Mouse (Mus musculus): ENCODE results near the gene Flt3l. TPM values are rescaled to one million over a fixed set of nuclear protein-coding genes. Genes with fewer than 3 reads are reported as not detected.

Gene Flt3l
- polyA plus RNA-seq, 1 experiment from 2014 or later: 9.7 TPM

- Histone ChIP-seq H3K4me1 (replicated peaks; ENCODE audit: control insufficient read depth, insufficient read depth, low read length) (peaks cover 23% of the 10 kb centered on the region), H3K27me3 (replicated peaks; ENCODE audit: control insufficient read depth, insufficient read depth, low read length) (no peaks in the 10 kb centered on the region), H3K9me3 (ENCODE audit: control insufficient read depth, low read length) (no peaks in the 10 kb centered on the region), H3K9ac (ENCODE audit: low read depth, low read length) (peak within 1 kb of the TSS; percentile 66), H3K36me3 (ENCODE audit: control insufficient read depth, insufficient read depth, low read length) (peaks cover 6% of the 10 kb centered on the region; the same call in 1 of the 2 replicates), H3K27ac (ENCODE audit: low read depth, low read length) (peak within 1 kb of the TSS; percentile 71), H3K4me3 (ENCODE audit: low read depth, low read length) (peak within 1 kb of the TSS; percentile 61), H3K4me2 (peak within 1 kb of the TSS; percentile 70)
- ATAC-seq (replicated peaks; ENCODE audit: low FRiP score): peak; percentile 87
- DNase-seq (ENCODE audit: low spot score): peak; percentile 91
- WGBS: under 1% methylated on average over 16 of the region's 16 CpGs
Observed at GRCm38 (mm10) chr7:45092048-45092447, 44.2 kb downstream of the Flt3l start, which contains the start of gene Rcn3. TSS of gene Rcn3 (minus strand) at chr7:45092221.

DNA sequence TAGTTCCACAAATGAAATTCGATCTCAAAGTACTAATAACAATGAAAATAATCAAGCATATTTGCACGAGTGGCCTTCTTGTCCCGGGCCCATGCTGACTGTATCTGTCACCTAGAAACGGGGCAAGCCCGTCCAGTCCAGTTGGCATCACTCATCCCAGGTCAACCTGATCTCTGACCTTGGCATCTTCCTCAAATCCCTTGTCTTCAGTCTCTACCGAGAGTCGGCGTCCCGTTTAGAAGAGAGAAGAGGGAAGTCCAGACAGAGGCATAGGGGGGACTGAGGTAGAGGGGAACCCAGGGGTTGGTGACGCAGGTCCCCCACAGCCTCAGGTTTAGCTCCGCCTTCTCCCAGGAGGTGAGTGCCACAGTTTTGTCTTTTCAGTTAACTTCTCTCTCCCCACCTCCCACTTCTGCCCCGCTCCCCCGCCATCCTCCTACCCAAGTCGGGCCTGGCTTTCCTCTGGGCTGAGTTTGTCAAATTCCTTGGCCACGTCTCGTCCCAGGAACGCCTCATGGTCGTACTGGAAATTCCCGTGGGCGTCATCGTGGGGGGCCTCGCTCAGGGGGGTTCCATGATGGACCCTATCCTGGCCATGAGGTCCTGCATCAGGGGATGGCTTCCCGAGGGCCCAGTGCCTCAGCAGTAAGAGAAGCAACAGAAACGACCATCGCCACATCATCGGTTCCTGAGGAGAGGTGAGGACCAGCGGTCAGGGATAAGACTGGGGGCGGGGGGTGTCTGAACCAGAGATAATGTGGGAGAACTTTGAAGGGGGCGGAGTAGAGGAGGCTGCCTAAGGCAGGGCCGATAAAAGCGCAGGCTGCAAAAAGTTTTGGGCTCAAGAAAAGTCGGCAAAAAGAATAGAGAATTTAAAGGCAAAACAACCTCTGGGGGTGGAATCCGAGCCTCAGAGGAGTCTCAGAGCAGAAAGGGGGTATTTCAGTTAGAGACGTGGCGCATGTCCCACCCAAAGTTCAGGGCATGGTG lies 44.9 kb downstream of the Flt3l start:
- peak overlapping the region; percentile 66 for H3K9ac ChIP-seq (ENCODE audit: low read depth, low read length)
- H3K9me3 ChIP-seq (ENCODE audit: control insufficient read depth, low read length): no peaks in the 10 kb centered on the region
- H3K4me1 ChIP-seq (replicated peaks; ENCODE audit: control insufficient read depth, insufficient read depth, low read length): peaks cover 23% of the 10 kb centered on the region
- peak overlapping the region; percentile 70 for H3K4me2 ChIP-seq
- DNase-seq (ENCODE audit: low spot score) (peak; percentile 62), ATAC-seq (replicated peaks; ENCODE audit: low FRiP score) (peak; percentile 71)
- H3K27ac ChIP-seq (ENCODE audit: low read depth, low read length): peak overlapping the region; percentile 71
- peaks cover 13% of the 10 kb centered on the region for H3K36me3 ChIP-seq (ENCODE audit: control insufficient read depth, insufficient read depth, low read length)
- H3K27me3 ChIP-seq (replicated peaks; ENCODE audit: control insufficient read depth, insufficient read depth, low read length): no peaks in the 10 kb centered on the region
- peak overlapping the region; percentile 61 for H3K4me3 ChIP-seq (ENCODE audit: low read depth, low read length)
- WGBS: 13% methylated on average over 35 of the region's 35 CpGs

DNA sequence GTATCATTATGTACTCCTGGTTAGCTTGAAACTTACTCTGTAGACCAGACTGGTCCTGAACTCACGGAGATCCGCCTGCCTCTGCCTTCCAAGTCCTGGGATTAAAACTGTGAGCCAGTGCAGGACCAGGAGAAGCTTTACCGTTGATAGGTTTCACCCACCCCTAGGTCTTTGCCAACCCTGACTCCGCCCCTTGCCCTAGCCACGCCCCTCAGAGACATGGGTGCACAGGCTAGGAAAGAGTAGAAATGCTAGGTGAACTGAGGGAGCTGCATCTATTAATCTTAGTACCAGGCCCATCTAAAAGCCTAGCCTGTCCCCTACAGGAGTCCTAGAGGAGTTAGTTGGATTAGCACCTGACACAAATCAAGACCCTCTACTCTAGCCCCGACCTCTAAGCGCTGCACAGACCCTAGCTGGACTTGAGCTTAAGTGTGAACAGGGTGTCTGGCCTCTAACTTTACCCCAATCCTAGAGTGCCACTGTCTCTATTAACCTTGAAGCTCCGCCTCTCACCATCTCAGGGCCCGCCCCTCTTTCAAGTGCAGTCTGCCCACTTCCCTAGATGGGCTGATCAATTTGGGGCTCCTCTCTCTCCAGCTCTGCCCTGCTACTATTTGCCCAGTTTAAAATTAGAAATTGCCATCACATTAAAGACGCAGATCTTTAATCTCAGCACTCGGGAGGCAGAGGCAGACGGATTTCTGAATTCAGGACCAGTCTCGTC lies 45.8 kb downstream of the Flt3l start:
- Histone ChIP-seq H3K4me3 (ENCODE audit: low read depth, low read length) (peak overlapping the region; percentile 61), H3K9ac (ENCODE audit: low read depth, low read length) (peak overlapping the region; percentile 66; the same call in 1 of the 2 replicates), H3K27me3 (replicated peaks; ENCODE audit: control insufficient read depth, insufficient read depth, low read length) (no peaks in the 10 kb centered on the region), H3K4me2 (peak overlapping the region; percentile 70), H3K27ac (ENCODE audit: low read depth, low read length) (peak overlapping the region; percentile 71), H3K9me3 (ENCODE audit: control insufficient read depth, low read length) (no peaks in the 10 kb centered on the region), H3K4me1 (replicated peaks; ENCODE audit: control insufficient read depth, insufficient read depth, low read length) (peaks cover 23% of the 10 kb centered on the region), H3K36me3 (ENCODE audit: control insufficient read depth, insufficient read depth, low read length) (peaks cover 17% of the 10 kb centered on the region)
- 58% methylated on average over 13 of the region's 13 CpGs for WGBS
- peak; percentile 21; the same call in 1 of the 2 replicates for ATAC-seq (replicated peaks; ENCODE audit: low FRiP score)
- DNase-seq (ENCODE audit: low spot score): no peak

DNA sequence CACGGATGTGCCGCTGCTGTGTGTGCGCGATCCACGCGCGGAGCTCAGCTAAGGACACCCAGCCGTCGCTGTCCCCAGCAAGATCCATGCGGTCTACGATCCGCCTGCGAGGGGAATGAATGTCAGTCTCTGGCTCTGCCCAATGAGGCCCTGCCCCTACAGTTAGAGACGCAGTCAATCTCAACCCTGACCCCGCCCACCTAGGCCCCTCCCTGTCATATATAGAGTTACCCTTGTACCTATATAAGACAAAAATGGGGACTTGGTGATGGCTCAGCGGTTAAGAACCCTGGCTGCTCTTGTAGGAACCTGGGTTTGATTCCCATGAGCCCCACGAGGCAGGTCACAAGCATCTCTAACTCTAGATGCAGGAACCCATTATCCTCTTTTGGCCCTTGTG lies 47.6 kb downstream of the Flt3l start:
- H3K4me3 ChIP-seq (ENCODE audit: low read depth, low read length): no peak overlapping the region
- ATAC-seq (replicated peaks; ENCODE audit: low FRiP score) (no peak), DNase-seq (ENCODE audit: low spot score) (no peak)
- 91% methylated on average over 17 of the region's 17 CpGs for WGBS
- H3K4me2 ChIP-seq: no peak overlapping the region
- H3K36me3 ChIP-seq (ENCODE audit: control insufficient read depth, insufficient read depth, low read length): peaks cover 20% of the 10 kb centered on the region
- H3K4me1 ChIP-seq (replicated peaks; ENCODE audit: control insufficient read depth, insufficient read depth, low read length): peaks cover 23% of the 10 kb centered on the region
- no peaks in the 10 kb centered on the region for H3K27me3 ChIP-seq (replicated peaks; ENCODE audit: control insufficient read depth, insufficient read depth, low read length)
- H3K9me3 ChIP-seq (ENCODE audit: control insufficient read depth, low read length): no peaks in the 10 kb centered on the region
- H3K27ac ChIP-seq (ENCODE audit: low read depth, low read length): no peak overlapping the region
- H3K9ac ChIP-seq (ENCODE audit: low read depth, low read length): no peak overlapping the region

DNA sequence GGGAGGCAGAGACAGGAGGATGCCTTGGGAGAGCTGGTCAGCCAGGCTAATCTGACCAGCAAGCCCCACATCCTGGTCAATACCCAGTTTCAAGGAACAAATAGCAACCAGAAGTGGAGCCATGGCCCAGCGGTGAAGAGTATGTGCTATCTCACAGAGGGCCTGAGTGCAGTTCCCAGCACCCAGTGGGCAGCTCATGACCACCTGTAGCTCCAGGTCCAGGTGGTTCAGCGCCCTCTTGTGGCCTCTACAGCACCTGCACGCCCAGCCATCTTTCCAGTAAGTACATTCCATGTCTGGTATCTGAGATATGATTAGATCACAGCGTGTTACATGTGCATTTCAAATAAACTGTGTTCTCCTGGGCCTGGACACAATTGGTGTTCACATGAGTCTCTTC lies 50.1 kb downstream of the Flt3l start:
- no peaks in the 10 kb centered on the region for H3K9me3 ChIP-seq (ENCODE audit: control insufficient read depth, low read length)
- ATAC-seq (replicated peaks; ENCODE audit: low FRiP score) (no peak), DNase-seq (ENCODE audit: low spot score) (no peak)
- no peaks in the 10 kb centered on the region for H3K27me3 ChIP-seq (replicated peaks; ENCODE audit: control insufficient read depth, insufficient read depth, low read length)
- H3K9ac ChIP-seq (ENCODE audit: low read depth, low read length): no peak overlapping the region
- no peak overlapping the region for H3K4me2 ChIP-seq
- no peak overlapping the region for H3K4me3 ChIP-seq (ENCODE audit: low read depth, low read length)
- 75% methylated on average over 4 of the region's 4 CpGs for WGBS
- H3K27ac ChIP-seq (ENCODE audit: low read depth, low read length): no peak overlapping the region
- peaks cover 20% of the 10 kb centered on the region for H3K36me3 ChIP-seq (ENCODE audit: control insufficient read depth, insufficient read depth, low read length)
- peaks cover 20% of the 10 kb centered on the region for H3K4me1 ChIP-seq (replicated peaks; ENCODE audit: control insufficient read depth, insufficient read depth, low read length)

DNA sequence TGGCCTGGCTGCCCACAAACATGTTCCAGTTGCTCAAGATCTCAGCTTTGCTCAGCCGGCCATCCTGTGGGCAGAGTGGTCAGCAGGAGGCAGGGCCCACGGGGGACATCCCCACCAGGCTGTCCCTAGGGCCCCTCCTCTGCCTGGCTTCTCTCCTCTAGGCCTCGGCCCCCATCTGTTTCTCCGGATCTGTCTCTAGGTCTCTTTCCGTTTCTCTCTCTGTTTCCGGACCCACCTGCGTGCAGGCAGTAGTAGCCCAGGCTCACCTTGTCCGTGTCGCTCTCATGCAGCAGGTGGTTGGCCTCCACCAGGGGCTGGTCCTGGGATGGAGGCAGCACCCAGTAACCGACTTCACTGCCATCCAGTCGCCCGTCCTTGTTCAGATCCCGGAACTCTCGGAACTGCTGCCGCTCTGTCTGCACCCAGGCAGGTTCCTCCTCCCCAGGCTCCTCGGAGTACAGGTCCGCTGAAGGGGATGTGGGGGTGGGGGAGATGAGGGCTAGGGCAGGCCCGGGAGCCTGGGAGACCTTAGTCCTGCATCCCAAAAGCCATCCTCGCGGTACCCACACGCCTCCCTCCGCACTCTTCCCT lies 52.8 kb downstream of the Flt3l start:
- peak overlapping the region; percentile 67; the same call in 1 of the 2 replicates for H3K27ac ChIP-seq (ENCODE audit: low read depth, low read length)
- ATAC-seq (replicated peaks; ENCODE audit: low FRiP score): 0 out of 2 replicates have a peak, but pooled peaks have one; percentile 9

DNA sequence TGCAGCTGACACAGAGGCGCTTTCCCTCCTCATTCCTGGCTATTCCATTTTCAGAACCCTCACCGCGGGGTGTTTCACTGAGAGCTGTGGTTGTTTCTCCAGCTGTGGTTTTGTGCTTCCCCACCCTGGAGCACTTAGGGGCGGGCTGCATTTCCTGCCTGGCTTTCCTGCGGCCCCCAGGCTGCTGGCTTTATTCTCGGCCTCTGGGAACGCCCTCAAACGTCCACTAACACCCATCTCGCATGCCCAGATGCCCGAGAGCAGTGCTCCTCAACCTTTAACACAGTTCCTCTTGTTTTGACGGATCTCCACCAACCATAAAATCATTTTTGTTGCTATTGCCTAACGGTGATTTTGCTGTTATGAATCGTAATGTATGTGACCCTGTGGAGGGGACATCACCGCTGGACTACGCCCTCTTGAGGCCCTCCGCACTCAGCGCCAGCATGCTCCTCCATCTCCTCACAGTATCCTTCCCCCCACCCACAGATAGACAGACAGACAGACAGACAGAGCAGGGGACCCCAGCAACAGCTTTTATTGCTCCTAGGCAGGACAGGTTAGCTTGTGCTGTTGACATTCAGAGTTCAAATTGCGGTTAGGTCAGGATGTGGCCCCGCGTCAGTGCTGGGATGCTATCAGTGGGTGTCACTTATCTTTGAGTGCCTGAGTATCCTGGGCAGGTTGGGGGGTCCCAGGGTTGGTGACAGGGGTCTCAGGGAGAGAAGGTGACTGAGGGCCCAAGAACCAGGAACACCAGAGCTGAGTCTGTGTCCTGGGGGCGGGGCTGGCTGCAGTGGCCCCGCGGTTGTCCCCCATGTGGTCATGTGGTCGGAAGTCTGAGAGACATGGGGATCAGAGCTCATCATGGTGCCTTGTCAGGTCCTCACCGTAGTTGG lies 53.6 kb downstream of the Flt3l start:
- peak; percentile 42 for ATAC-seq (replicated peaks; ENCODE audit: low FRiP score)
- Histone ChIP-seq H3K4me3 (ENCODE audit: low read depth, low read length) (peak overlapping the region; percentile 24), H3K27ac (ENCODE audit: low read depth, low read length) (peak overlapping the region; percentile 67), H3K4me2 (peak overlapping the region; percentile 66), H3K36me3 (ENCODE audit: control insufficient read depth, insufficient read depth, low read length) (peaks cover 22% of the 10 kb centered on the region), H3K4me1 (replicated peaks; ENCODE audit: control insufficient read depth, insufficient read depth, low read length) (peaks cover 10% of the 10 kb centered on the region), H3K27me3 (replicated peaks; ENCODE audit: control insufficient read depth, insufficient read depth, low read length) (no peaks in the 10 kb centered on the region), H3K9ac (ENCODE audit: low read depth, low read length) (peak overlapping the region; percentile 46), H3K9me3 (ENCODE audit: control insufficient read depth, low read length) (no peaks in the 10 kb centered on the region)
- WGBS: 40% methylated on average over 25 of the region's 25 CpGs
- peak; percentile 56 for DNase-seq (ENCODE audit: low spot score)

More for the DNA sequence above, 52.8 kb downstream of the Flt3l start:
- DNase-seq (ENCODE audit: low spot score): no peak
- WGBS: 60% methylated on average over 22 of the region's 22 CpGs
- Histone ChIP-seq H3K27me3 (replicated peaks; ENCODE audit: control insufficient read depth, insufficient read depth, low read length) (no peaks in the 10 kb centered on the region), H3K9ac (ENCODE audit: low read depth, low read length) (peak overlapping the region; percentile 38; the same call in 1 of the 2 replicates), H3K4me2 (peak overlapping the region; percentile 66), H3K4me3 (ENCODE audit: low read depth, low read length) (peak overlapping the region; percentile 24), H3K4me1 (replicated peaks; ENCODE audit: control insufficient read depth, insufficient read depth, low read length) (peaks cover 10% of the 10 kb centered on the region), H3K36me3 (ENCODE audit: control insufficient read depth, insufficient read depth, low read length) (peaks cover 20% of the 10 kb centered on the region), H3K9me3 (ENCODE audit: control insufficient read depth, low read length) (no peaks in the 10 kb centered on the region)
